ENCODE assay signal across 9 mouse cellular contexts in the genomic region with DNA sequence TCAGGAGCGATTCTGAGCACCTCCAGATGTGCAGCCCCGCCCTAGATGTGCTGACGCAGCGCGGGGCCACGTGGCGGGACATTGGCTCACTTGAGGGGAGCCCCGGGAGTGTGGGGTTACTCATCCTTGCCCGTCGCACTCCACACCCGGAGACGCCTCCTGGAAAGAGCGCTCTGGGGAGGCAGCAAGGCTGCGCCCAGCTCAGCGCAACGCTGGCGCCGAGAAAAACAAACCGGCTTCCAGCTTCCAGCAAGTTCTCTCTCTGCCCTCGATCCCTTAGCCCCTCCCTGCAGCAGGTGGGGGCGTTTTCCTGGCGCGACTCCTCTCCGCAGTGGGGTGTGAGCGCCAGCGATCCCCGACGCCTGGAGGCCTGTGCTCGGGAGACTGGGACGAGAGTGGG. TPM values are rescaled to one million over a fixed set of nuclear protein-coding genes. Genes with fewer than 3 reads are reported as not detected.
DNase-seq lines count a peak whose midpoint lies in the region; ATAC-seq and TF ChIP-seq lines count a peak whose summit lies in the region.
"Had no signal": no experiment of that assay in that cellular context is flagged by ENCODE, and none has a peak within 500 bp of the region (broad histone marks: within the 10 kb centered on the region; RNA-seq: fewer than 3 reads in every experiment).

No protein-coding gene starts in this region.

- no peak for TF ChIP-seq POLR2A in thymus, adult 2 months (IDR thresholded peaks at IDR 0.05; ENCODE audit: control insufficient read depth, extremely low read depth, insufficient read depth, low read length, poor library complexity)

- peak overlapping the region; percentile 84 for H3K4me2 ChIP-seq in embryonic facial prominence, embryonic 14.5 days (ENCODE audit: low read depth, low read length)
- peak overlapping the region; percentile 89 for H3K4me2 ChIP-seq in hindbrain, embryonic 11.5 days (replicated peaks; ENCODE audit: low read depth, low read length)
- peak overlapping the region; percentile 39 for H3K4me2 ChIP-seq in liver, embryonic 12.5 days

- H3K36me3 ChIP-seq in embryonic facial prominence, embryonic 14.5 days (ENCODE audit: control insufficient read depth, insufficient read depth, low read length) = no peaks in the 10 kb centered on the region
- H3K36me3 ChIP-seq in hindbrain, embryonic 11.5 days (ENCODE audit: control insufficient read depth, insufficient read depth, low read length) = peaks cover 6% of the 10 kb centered on the region; the same call in 1 of the 2 replicates
- no peaks in the 10 kb centered on the region for H3K36me3 ChIP-seq in liver, embryonic 12.5 days
- H3K36me3 ChIP-seq in thymus, adult 2 months (ENCODE audit: control insufficient read depth, insufficient read depth, low read length) = no peaks in the 10 kb centered on the region

- 0 out of 2 replicates have a peak overlapping the region, but pooled peaks have one; percentile 15 for H3K27ac ChIP-seq in embryonic facial prominence, embryonic 14.5 days (replicated peaks; ENCODE audit: low read depth, low read length)
- peak overlapping the region; percentile 98 for H3K27ac ChIP-seq in hindbrain, embryonic 11.5 days (ENCODE audit: low read depth, low read length)
- H3K27ac ChIP-seq in liver, embryonic 12.5 days = no peak overlapping the region
- no peak overlapping the region for H3K27ac ChIP-seq in thymus, adult 2 months (ENCODE audit: control insufficient read depth, insufficient read depth, low read length)
- H3K27ac ChIP-seq: macrophage had no signal

- H3K9me3 ChIP-seq in embryonic facial prominence, embryonic 14.5 days (ENCODE audit: control insufficient read depth, low read length) = no peaks in the 10 kb centered on the region
- no peaks in the 10 kb centered on the region for H3K9me3 ChIP-seq in hindbrain, embryonic 11.5 days (ENCODE audit: control insufficient read depth, low read length)
- no peaks in the 10 kb centered on the region for H3K9me3 ChIP-seq in liver, embryonic 12.5 days (replicated peaks)

- H3K4me3 ChIP-seq in embryonic facial prominence, embryonic 14.5 days (ENCODE audit: low read depth, low read length) = peak overlapping the region; percentile 44
- peak overlapping the region; percentile 78 for H3K4me3 ChIP-seq in hindbrain, embryonic 11.5 days (ENCODE audit: low read depth, low read length)
- 0 out of 2 replicates have a peak overlapping the region, but pooled peaks have one; percentile 1 for H3K4me3 ChIP-seq in liver, embryonic 12.5 days
- H3K4me3 ChIP-seq in thymus, adult 2 months (ENCODE audit: control insufficient read depth, insufficient read depth, low read length) = no peak overlapping the region

- ATAC-seq in embryonic facial prominence, embryonic 14.5 days (ENCODE audit: low read depth) = peak; percentile 35; the same call in 1 of the 2 replicates
- ATAC-seq in hindbrain, embryonic 11.5 days (ENCODE audit: low FRiP score) = no peak
- ATAC-seq in liver, embryonic 12.5 days = no peak

- DNase-seq in layer of hippocampus, adult 18-20 months (ENCODE audit: low spot score in 2 of 2) = peak; percentile 73 to 75
- no peak for DNase-seq in layer of hippocampus, adult 9-10 months (ENCODE audit: low spot score)
- peak; percentile 48 for DNase-seq in embryonic facial prominence, embryonic 14.5 days (ENCODE audit: low spot score)
- peak; percentile 63 for DNase-seq in hindbrain, embryonic 11.5 days (ENCODE audit: low spot score)
- DNase-seq in right cerebral cortex, postnatal 36 days (ENCODE audit: low spot score in 2 of 2) = peak; percentile 62 to 65
- no peak for DNase-seq in thymus, adult 2 months
- no peak for DNase-seq in lung, postnatal 10 days

- peaks cover 10% of the 10 kb centered on the region for H3K4me1 ChIP-seq in embryonic facial prominence, embryonic 14.5 days (ENCODE audit: control insufficient read depth, insufficient read depth, low read length)
- peaks cover 11% of the 10 kb centered on the region for H3K4me1 ChIP-seq in hindbrain, embryonic 11.5 days (replicated peaks; ENCODE audit: control insufficient read depth, insufficient read depth, low read length)
- peaks cover 7% of the 10 kb centered on the region for H3K4me1 ChIP-seq in liver, embryonic 12.5 days
- no peaks in the 10 kb centered on the region for H3K4me1 ChIP-seq in thymus, adult 2 months (replicated peaks; ENCODE audit: control insufficient read depth, insufficient read depth, low read length)

- TF ChIP-seq CTCF in thymus, adult 2 months (IDR thresholded peaks at IDR 0.05; ENCODE audit: borderline replicate concordance, control insufficient read depth, extremely low read depth, insufficient read depth, low read length, poor library complexity) = no peak

- WGBS in embryonic facial prominence, embryonic 14.5 days = under 1% methylated on average over 24 of the region's 30 CpGs
- 1% methylated on average over 29 of the region's 30 CpGs for WGBS in hindbrain, embryonic 11.5 days
- 2% methylated on average over 30 of the region's 30 CpGs for WGBS in liver, embryonic 12.5 days (ENCODE audit: insufficient replicate concordance)
- 1% methylated on average over 30 of the region's 30 CpGs for WGBS in thymus, adult 2 months

- H3K9ac ChIP-seq in embryonic facial prominence, embryonic 14.5 days (ENCODE audit: low read depth, low read length) = peak overlapping the region; percentile 60
- peak overlapping the region; percentile 99 for H3K9ac ChIP-seq in hindbrain, embryonic 11.5 days (ENCODE audit: low read depth, low read length)
- H3K9ac ChIP-seq in liver, embryonic 12.5 days = no peak overlapping the region

- H3K27me3 ChIP-seq in embryonic facial prominence, embryonic 14.5 days (replicated peaks; ENCODE audit: control insufficient read depth, insufficient read depth, low read length) = peaks cover 45% of the 10 kb centered on the region
- H3K27me3 ChIP-seq in hindbrain, embryonic 11.5 days (ENCODE audit: control insufficient read depth, insufficient read depth, low read length) = 0 out of 2 replicates have a peak, but pooled peaks cover 2% of the 10 kb centered on the region
- peaks cover 89% of the 10 kb centered on the region for H3K27me3 ChIP-seq in liver, embryonic 12.5 days (replicated peaks)
- H3K27me3 ChIP-seq in thymus, adult 2 months (ENCODE audit: control insufficient read depth, insufficient read depth, low read length) = peaks cover 19% of the 10 kb centered on the region

RNA-seq across cellular contexts. Expression of gene Cryba4, which starts 25.0 kb away (rescaled TPM):
- total RNA-seq in layer of hippocampus, adult 18-20 months (2021) = 1 to 10 TPM in 1 of 2 experiments, not detected in 1; 1.0 TPM
- polyA plus RNA-seq in embryonic facial prominence, embryonic 14.5 days (2014; fragmentation: Nextera tagmentation; extraction: Ambion mirVana) = 2.7 and 2.8 TPM in 2 replicates
- polyA plus RNA-seq in hindbrain, embryonic 11.5 days (2014; fragmentation: Nextera tagmentation; extraction: Ambion mirVana) = 1.4 and 1.9 TPM in 2 replicates
- 0.73 and 0.77 TPM in 2 replicates for polyA plus RNA-seq in liver, embryonic 12.5 days (2016; fragmentation: Nextera tagmentation; extraction: Ambion mirVana)
- polyA plus RNA-seq in thymus, adult 2 months (2012; rRNA removed) = 0.41 and 3.1 TPM in 2 replicates

RNA-seq across cellular contexts. Expression of gene Crybb1, which starts 28.3 kb away (rescaled TPM):
- 1 to 10 TPM; 8.5 to 9.2 TPM for total RNA-seq in layer of hippocampus, adult 18-20 months (2021)
- polyA plus RNA-seq in embryonic facial prominence, embryonic 14.5 days (2014; fragmentation: Nextera tagmentation; extraction: Ambion mirVana) = 1.8 and 3.2 TPM in 2 replicates
- 0.59 and 0.88 TPM in 2 replicates for polyA plus RNA-seq in hindbrain, embryonic 11.5 days (2014; fragmentation: Nextera tagmentation; extraction: Ambion mirVana)
- polyA plus RNA-seq in liver, embryonic 12.5 days (2016; fragmentation: Nextera tagmentation; extraction: Ambion mirVana) = 0.15 and 0.16 TPM in 2 replicates
- polyA plus RNA-seq in thymus, adult 2 months (2012; rRNA removed) = 0.15 and 0.40 TPM in 2 replicates
- polyA plus RNA-seq: macrophage had no signal

RNA-seq across cellular contexts. Expression of gene Tpst2, which starts 49.1 kb away (rescaled TPM):
- 10 to 100 TPM; 37.0 to 40.5 TPM for total RNA-seq in layer of hippocampus, adult 18-20 months (2021)
- 46.9 and 50.6 TPM in 2 replicates for polyA plus RNA-seq in embryonic facial prominence, embryonic 14.5 days (2014; fragmentation: Nextera tagmentation; extraction: Ambion mirVana)
- 27.0 and 32.3 TPM in 2 replicates for polyA plus RNA-seq in hindbrain, embryonic 11.5 days (2014; fragmentation: Nextera tagmentation; extraction: Ambion mirVana)
- 40.5 and 45.1 TPM in 2 replicates for polyA plus RNA-seq in liver, embryonic 12.5 days (2016; fragmentation: Nextera tagmentation; extraction: Ambion mirVana)
- 62.7 and 63.5 TPM in 2 replicates for polyA plus RNA-seq in thymus, adult 2 months (2012; rRNA removed)

Comparison
In these comparisons a context has a peak if more than half of its experiments do, and no peak if none do; other contexts are left out.
1. DNase-seq: peak in layer of hippocampus, adult 18-20 months (2 of 2), embryonic facial prominence, embryonic 14.5 days (single experiment), hindbrain, embryonic 11.5 days (single experiment) and right cerebral cortex, postnatal 36 days (2 of 2); none in layer of hippocampus, adult 9-10 months (single experiment), thymus, adult 2 months (single experiment) and lung, postnatal 10 days (single experiment).
2. H3K27ac ChIP-seq: peak in embryonic facial prominence, embryonic 14.5 days (single experiment) and hindbrain, embryonic 11.5 days (single experiment); none in liver, embryonic 12.5 days (single experiment) and thymus, adult 2 months (single experiment).
3. H3K4me2 ChIP-seq: peak in every context shown above with its lines; median percentile 89 in hindbrain, embryonic 11.5 days; 84 in embryonic facial prominence, embryonic 14.5 days; 39 in liver, embryonic 12.5 days.